Mouse (Mus musculus) left cerebral cortex, adult 9 months (tissue): ENCODE results near the gene Slc34a1.

ENCODE experiments used
- DNase-seq, 2 experiments: peaks; one replicate each; pipeline ENCODE4 v3.0.0; 2022; ENCODE audit warnings: low spot score in 2 of 2

The Slc34a1 gene

GRCm38 (mm10) chr13:55444286-55444936 lies 46.4 kb downstream of the Slc34a1 start:
- no peak for DNase-seq

- DNase-seq: peak; percentile 100
Observed at GRCm38 (mm10) chr13:55444937-55445315, 46.9 kb downstream of the Slc34a1 start, which contains the start of gene Grk6. TSS of gene Grk6 (plus strand) at chr13:55445072.

- peak in 1 of 2 experiments; percentile 39 for DNase-seq
Observed at GRCm38 (mm10) chr13:55445361-55446091, 47.5 kb downstream of the Slc34a1 start.

GRCm38 (mm10) chr13:55446483-55447105 lies 48.6 kb downstream of the Slc34a1 start:
- no peak for DNase-seq

- DNase-seq: no peak
Observed at GRCm38 (mm10) chr13:55447543-55447943, 49.6 kb downstream of the Slc34a1 start.

GRCm38 (mm10) chr13:55448131-55448530 lies 50.1 kb downstream of the Slc34a1 start:
- DNase-seq: no peak

- no peak for DNase-seq
Observed at GRCm38 (mm10) chr13:55449205-55449604, 51.2 kb downstream of the Slc34a1 start.

DNA sequence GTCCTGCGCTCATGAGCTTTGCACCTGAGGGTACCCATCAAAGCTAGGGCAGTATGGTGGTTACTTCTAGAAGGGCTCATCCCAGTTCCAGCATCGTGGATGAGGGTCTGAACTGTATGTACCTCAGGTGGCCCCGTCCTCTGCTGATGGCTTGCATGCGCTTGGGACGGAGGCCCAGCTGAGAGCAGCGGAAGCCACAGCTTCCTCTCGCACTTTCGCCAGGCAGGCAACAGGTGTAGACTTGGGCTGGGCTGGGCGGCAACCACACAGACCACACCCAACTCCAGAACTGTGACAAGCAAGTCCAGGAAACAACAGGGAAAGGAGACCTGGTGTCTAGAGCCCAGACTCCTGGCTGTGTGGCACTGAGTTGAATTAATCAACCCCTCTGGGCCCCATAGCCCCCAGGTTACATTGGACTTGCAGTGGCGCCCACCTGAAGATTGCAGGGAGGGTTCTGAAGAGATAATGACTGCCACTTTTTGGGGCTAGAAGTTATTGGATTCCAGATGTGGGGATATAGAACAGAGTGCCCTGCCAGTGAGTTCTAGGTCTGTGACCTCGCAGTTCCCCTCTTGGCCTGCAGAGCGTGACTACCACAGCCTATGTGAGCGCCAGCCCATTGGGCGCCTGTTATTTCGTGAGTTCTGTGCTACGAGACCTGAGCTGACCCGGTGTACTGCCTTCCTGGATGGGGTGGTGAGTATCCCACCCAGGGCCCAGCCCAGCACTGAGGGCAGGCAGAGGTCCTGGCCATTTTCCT lies 51.9 kb downstream of the Slc34a1 start:
- no peak for DNase-seq

- DNase-seq: peak in 1 of 2 experiments; percentile 46
Observed at GRCm38 (mm10) chr13:55450511-55450980, 52.6 kb downstream of the Slc34a1 start.

GRCm38 (mm10) chr13:55451296-55451695 lies 53.3 kb downstream of the Slc34a1 start:
- DNase-seq: no peak

DNA sequence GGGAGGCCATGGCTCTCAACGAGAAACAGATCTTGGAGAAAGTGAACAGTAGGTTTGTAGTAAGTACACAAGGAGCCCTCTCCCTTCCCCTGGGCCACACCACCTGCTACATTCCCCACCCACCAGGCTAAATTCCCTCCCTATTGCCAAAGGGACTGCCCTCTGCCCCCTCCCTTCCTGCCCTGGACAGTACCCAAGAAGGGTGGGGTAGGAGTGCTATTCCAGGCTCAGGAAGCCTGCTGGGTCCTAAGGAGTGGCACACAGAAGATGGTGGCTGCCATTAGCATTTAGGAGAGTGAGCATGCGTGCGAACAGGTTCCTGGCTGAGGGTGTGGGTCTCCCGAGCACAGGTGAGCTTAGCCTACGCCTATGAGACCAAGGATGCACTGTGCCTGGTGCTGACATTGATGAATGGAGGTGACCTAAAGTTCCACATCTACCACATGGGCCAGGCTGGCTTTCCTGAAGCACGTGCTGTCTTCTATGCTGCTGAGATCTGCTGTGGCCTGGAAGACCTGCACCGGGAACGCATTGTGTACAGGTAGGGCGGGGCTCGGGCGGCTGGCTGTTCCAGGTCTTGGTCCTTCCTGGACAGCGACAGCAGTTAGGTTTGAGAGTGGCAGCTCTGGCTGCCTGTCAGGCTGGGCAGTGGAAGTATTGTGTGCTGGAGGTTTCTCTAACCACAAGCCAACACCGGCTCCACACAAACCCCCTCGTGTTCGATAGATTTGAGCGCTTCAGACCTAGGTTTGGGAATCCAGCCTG lies 54.0 kb downstream of the Slc34a1 start:
- no peak for DNase-seq

DNA sequence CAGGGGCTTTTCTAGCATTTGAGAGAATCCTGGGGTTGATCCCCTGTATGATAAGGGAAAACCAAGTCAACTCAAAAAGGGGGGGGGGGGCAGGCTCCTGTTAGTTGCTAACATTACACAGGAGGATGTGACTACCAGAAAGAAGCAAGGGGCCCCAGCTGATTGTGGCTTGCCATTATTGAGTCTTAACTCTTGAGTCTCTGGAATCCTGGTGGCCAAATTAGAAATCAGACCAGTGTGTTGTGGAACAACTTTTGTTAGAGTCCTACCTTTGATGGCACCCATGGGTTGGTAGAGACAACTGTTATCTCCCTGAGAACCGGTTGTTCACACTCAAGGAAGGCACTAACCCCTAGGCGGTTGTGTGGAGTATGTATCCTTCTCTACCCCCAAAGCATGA lies 65.0 kb downstream of the Slc34a1 start:
- DNase-seq: no peak

GRCm38 (mm10) chr13:55463399-55464026 lies 65.5 kb downstream of the Slc34a1 start:
- no peak for DNase-seq

GRCm38 (mm10) chr13:55464027-55464884 lies 66.3 kb downstream of the Slc34a1 start, which contains the start of gene Prr7:
TSS of gene Prr7 (plus strand) at chr13:55464267.
- peak; percentile 54 to 70 for DNase-seq

DNA sequence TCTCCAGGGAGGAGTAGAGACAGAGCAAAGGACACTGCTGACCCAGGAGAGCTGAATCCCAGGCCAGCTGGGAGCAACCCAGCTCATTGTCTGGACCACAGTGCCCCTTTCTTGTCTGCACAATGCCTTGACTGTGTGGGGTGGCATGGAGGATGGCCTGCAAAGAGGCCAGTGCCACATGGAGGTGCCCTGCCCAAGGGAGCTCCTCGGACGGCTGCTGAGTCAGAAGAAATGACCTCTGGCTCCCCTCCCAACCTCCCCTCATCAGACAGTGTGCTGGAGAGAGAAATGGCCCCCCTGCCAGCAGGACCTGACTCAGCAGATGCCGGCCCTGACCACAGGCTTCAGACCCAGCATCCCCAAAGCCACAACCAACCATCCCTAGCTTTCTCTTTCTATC lies 67.2 kb downstream of the Slc34a1 start:
- DNase-seq: no peak
